Mouse (Mus musculus) left cerebral cortex, postnatal 4 days (tissue): ENCODE data around the gene Cdan1. TPM values are rescaled to one million over a fixed set of nuclear protein-coding genes. Genes with fewer than 3 reads are reported as not detected.

ENCODE experiments used
- DNase-seq: peaks from one replicate; pipeline ENCODE4 v3.0.0-alpha.2; 2022
- intact Hi-C: fragments of 180-260 bp; cut with DNase I; formaldehyde crosslinking; loops from one replicate; pipeline ENCODE4 v1.15.1; 2025
- total RNA-seq, 2 experiments: library from RNA; stranded (reverse); gene quantifications; 2 replicates each; pipeline ENCODE4 v1.2.3; 2021

Cdan1 gene
- total RNA-seq, 2 experiments from 2014 or later: 27.6 to 29.0 TPM

DNA sequence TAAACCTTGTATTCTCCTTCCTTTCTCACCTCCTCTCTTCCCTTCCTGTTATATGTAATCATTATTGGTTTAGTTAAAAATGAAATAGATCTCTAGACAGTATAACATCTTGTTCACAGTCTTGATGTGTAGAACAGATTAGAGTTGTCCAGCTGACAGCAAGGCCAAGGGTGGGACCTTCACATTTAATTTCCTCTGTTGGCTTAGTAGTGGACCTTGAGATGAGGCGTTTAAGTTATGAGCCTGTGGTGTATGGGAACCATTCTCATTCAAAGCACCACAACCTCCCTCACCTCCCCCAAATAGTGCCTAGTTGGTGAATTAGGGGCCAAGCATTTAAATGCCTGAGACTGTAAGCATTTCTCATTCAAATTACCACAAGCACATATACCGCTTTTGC is 182.5 kb downstream of the Cdan1 start:
- intact Hi-C loops: no loop called here
- DNase-seq: no peak

Other genes starting within 250 kb of the Cdan1 start
- 10 to 100 TPM; 14.3 to 15.6 TPM for gene Haus2, start 240.7 kb downstream of the Cdan1 start, total RNA-seq
- gene Lrrc57, start 240.6 kb downstream of the Cdan1 start, total RNA-seq: 10 to 100 TPM; 16.5 to 17.9 TPM
- 10 to 100 TPM; 13.7 to 15.6 TPM for gene Stard9, start 221.0 kb downstream of the Cdan1 start, total RNA-seq
- gene Ttbk2, start 476 bp upstream of the Cdan1 start, total RNA-seq: 10 to 100 TPM; 70.1 to 70.8 TPM
- gene Ubr1, start 120.6 kb upstream of the Cdan1 start, total RNA-seq: 10 to 100 TPM; 47.6 to 51.2 TPM
- 10 to 100 TPM; 17.9 to 19.0 TPM for gene Tmem62, start 126.9 kb upstream of the Cdan1 start, total RNA-seq
- 10 to 100 TPM; 55.8 to 59.1 TPM for gene Ccndbp1, start 158.3 kb upstream of the Cdan1 start, total RNA-seq
- gene Epb42, start 186.9 kb upstream of the Cdan1 start, total RNA-seq: not detected
- gene Tgm5, start 235.7 kb upstream of the Cdan1 start, total RNA-seq: under 1 TPM; 0.14 to 0.20 TPM